Mouse (Mus musculus) neural tube, embryonic 12.5 days (tissue): ENCODE measurements around the gene Ston1. TPM values are rescaled to one million over a fixed set of nuclear protein-coding genes. Genes with fewer than 3 reads are reported as not detected.

Source experiments
- ATAC-seq: fragments of 200-750 bp; cut with Nextera tagmentation; 2 replicates; pipeline ENCODE4 v1.8.0; 2017; ENCODE audit warnings: low read depth, mild to moderate bottlenecking, moderate TSS enrichment, moderate library complexity; ENCODE audit not compliant: low FRiP score
- H3K27ac ChIP-seq: fragments of 300-500 bp; sonication (generic); 2 replicates; pipeline ENCODE4 v1.5.1; 2016
- H3K27me3 ChIP-seq: fragments of 300-500 bp; sonication (generic); replicated peaks from 2 replicates; pipeline ENCODE4 v1.6.1; 2016; ENCODE audit warnings: mild to moderate bottlenecking
- H3K36me3 ChIP-seq: fragments of 300-500 bp; sonication (generic); 2 replicates; pipeline ENCODE4 v1.6.1; 2016; ENCODE audit warnings: mild to moderate bottlenecking
- H3K4me1 ChIP-seq: fragments of 300-500 bp; sonication (generic); 2 replicates; pipeline ENCODE4 v1.6.1; 2016
- H3K4me2 ChIP-seq: fragments of 300-500 bp; sonication (generic); replicated peaks from 2 replicates; pipeline ENCODE4 v1.6.1; 2016; ENCODE audit warnings: mild to moderate bottlenecking
- H3K4me3 ChIP-seq: fragments of 300-500 bp; sonication (generic); 2 replicates; pipeline ENCODE4 v1.5.1; 2016
- H3K9ac ChIP-seq: fragments of 300-500 bp; sonication (generic); 2 replicates; pipeline ENCODE4 v1.6.1; 2016; ENCODE audit warnings: mild to moderate bottlenecking
- H3K9me3 ChIP-seq: fragments of 300-500 bp; sonication (generic); 2 replicates; pipeline ENCODE4 v1.6.1; 2016; ENCODE audit warnings: mild to moderate bottlenecking
- WGBS: fragments of 180-500 bp; shearing (Covaris S2); methylation state at CpG from one replicate; pipeline ENCODE4 v1.1.7; 2016; 5-methylcytosine and 5-hydroxymethylcytosine counted together
- polyA plus RNA-seq: library from polyadenylated mRNA; unstranded; fragments of >200 nt; fragmentation: Nextera tagmentation; extraction: Ambion mirVana; gene quantifications from 2 replicates; pipeline ENCODE4 v1.2.1, GENCODE M21; 2016

Gene Ston1
- polyA plus RNA-seq: 2.4 and 2.6 TPM in 2 replicates

DNA sequence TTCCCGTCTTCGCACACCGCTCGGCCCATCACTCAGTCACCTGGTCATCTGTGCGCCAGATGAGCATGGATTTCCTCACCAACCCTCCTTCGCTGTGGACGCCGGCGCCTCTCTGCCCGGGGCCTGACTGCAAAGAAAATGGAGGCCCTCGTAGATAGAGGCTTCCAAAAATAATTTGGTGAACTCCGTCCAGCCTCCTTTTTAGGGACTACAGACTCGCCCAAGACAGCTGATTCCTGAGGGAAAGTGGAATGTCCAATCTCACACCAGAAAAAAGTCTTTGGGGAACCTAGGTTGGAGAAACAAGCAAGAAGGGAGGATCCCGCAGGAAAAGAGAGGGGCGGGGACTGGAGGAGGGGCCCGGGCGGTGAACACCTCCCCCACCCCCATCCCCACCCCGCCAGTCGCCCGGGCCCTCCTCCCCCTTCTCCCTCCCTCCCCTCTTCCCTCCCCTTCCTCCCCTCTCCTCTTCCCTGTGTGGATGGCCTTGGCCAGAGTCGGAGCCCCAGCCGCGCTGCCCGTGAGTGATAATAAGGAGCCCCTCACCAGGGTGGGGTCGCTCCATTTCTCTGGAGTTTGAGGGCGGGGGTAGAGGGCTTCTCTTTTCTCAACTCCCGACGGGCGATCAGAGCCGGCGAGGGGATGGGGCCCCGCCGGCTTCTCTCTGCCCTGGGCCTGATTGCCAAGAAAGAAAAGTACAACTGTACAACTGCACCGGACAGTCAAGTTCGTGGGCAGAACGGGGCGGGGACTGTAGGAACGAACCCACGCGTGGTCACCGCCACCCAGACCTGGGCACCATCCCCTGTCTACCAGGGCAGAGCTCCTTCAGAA lies at the start of gene Ston1:
Gene Ston1, plus strand, starts transcription at position 463 of the 834 bp plus-strand sequence.
- H3K4me2 ChIP-seq: peak within 1 kb of the TSS; percentile 73
- H3K4me1 ChIP-seq: peaks cover 10% of the 10 kb centered on the region
- no peaks in the 10 kb centered on the region for H3K9me3 ChIP-seq
- peak within 1 kb of the TSS; percentile 68 for H3K9ac ChIP-seq
- H3K36me3 ChIP-seq: no peaks in the 10 kb centered on the region
- no peak within 1 kb of the TSS; the same call in 1 of the 2 replicates for H3K27ac ChIP-seq
- no peaks in the 10 kb centered on the region for H3K27me3 ChIP-seq
- under 1% methylated on average over 39 of the region's 41 CpGs for WGBS
- H3K4me3 ChIP-seq: peak within 1 kb of the TSS; percentile 50
- peak; percentile 90 for ATAC-seq

DNA sequence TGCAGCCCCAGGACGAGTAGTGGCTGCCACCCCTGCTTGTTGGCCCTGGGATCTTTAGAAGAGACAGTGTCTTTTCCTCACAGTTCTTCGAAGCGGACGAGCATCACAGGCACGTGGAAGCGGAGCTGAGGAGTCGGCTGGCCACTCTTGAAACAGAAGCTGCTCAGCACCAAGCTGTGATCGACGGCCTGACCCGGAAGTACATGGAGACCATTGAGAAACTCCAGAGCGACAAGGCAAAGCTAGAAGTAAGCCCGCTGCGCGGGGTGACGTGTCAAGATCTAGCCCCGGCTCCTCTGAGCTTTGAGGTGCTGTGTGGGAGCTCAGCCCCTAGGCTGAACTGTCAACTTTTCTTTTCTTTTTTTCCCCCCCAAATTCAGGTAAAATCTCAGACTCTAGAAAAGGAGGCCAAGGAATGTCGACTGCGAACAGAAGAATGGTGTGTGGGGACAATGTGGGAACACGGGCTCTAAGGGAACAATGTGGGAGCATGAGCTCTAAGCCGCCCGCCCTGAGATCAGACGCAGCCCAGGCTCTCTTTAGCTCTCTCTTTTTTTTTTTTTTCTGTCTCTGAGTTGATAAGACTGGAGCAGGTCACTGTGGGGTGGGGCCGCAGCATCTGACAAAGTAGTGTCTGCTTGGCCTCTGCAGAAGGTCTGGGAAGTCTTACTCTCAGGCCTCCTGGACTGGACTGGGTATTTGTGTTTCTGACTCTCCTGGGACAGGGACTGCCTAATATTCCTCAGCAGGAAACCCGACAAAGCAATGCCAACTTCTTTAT lies 47.9 kb upstream of the Ston1 start:
- H3K4me3 ChIP-seq: no peak overlapping the region
- H3K27ac ChIP-seq: no peak overlapping the region
- peaks cover 32% of the 10 kb centered on the region for H3K36me3 ChIP-seq
- no peak for ATAC-seq
- H3K9ac ChIP-seq: no peak overlapping the region
- H3K9me3 ChIP-seq: no peaks in the 10 kb centered on the region
- H3K4me1 ChIP-seq: peaks cover 8% of the 10 kb centered on the region; the same call in 1 of the 2 replicates
- no peaks in the 10 kb centered on the region for H3K27me3 ChIP-seq
- no peak overlapping the region for H3K4me2 ChIP-seq
- WGBS: 90% methylated on average over 24 of the region's 24 CpGs

GRCm38 (mm10) chr17:88550351-88550750 lies 47.1 kb upstream of the Ston1 start:
- Histone ChIP-seq H3K36me3 (peaks cover 33% of the 10 kb centered on the region), H3K9me3 (no peaks in the 10 kb centered on the region)

DNA sequence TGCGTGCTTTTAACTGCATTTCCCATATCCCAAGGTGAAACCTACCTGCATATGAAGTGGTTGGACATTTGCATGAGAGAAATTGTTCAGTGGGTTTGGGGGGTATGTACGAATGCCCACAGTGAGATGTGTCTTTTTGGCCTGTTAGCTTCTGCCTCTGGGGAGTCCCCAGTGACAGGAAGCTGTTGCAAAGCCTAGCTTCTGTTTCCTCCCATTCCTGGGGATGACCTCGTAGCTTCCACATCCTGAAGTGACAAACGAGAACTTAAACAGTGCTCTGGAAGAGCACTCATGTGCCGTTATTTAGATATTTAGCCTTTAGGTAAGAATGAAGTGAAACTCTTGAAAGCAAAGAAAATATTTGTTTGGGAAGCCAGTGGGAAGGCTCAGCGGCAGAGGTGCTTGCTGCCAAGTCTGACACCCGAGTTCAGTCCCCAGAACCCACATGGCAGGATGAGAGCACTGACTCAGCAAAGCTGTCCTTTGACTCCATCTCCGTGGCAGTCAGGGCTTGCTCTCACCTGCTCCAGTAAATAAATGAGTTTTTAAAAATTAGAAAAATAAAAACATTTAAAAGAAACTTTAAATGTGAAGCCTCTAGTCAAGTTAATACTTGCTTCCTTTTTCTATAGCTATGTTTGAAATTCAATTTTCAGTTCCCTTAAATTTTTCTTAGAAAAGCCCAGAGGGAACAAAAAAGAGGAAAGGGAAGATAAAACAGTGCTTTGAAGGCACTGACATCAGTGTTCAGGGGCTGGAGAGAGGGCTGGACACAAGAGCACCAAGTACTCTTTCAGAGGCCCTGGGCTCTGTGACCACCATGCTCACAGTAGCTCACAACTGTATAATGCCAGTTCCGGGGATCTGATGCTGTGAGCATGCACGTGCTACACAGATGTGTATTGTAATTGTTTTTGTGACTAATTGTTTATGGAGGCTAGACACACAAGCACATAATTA lies 46.2 kb upstream of the Ston1 start:
- Histone ChIP-seq H3K36me3 (peaks cover 34% of the 10 kb centered on the region), H3K4me1 (peaks cover 8% of the 10 kb centered on the region; the same call in 1 of the 2 replicates)
- no peak for ATAC-seq

More at GRCm38 (mm10) chr17:88550351-88550750, 47.1 kb upstream of the Ston1 start:
- Histone ChIP-seq H3K9ac (no peak overlapping the region), H3K4me2 (no peak overlapping the region), H3K4me3 (no peak overlapping the region), H3K4me1 (peaks cover 8% of the 10 kb centered on the region; the same call in 1 of the 2 replicates), H3K27ac (no peak overlapping the region), H3K27me3 (no peaks in the 10 kb centered on the region)
- no peak for ATAC-seq
- 78% methylated on average over 5 of the region's 5 CpGs for WGBS

GRCm38 (mm10) chr17:88552556-88552955 lies 44.9 kb upstream of the Ston1 start:
- Histone ChIP-seq H3K4me3 (no peak overlapping the region), H3K27me3 (no peaks in the 10 kb centered on the region), H3K9ac (no peak overlapping the region), H3K36me3 (peaks cover 39% of the 10 kb centered on the region), H3K27ac (no peak overlapping the region), H3K9me3 (no peaks in the 10 kb centered on the region), H3K4me2 (no peak overlapping the region), H3K4me1 (peaks cover 8% of the 10 kb centered on the region; the same call in 1 of the 2 replicates)
- WGBS: 28% methylated on average over 6 of the region's 6 CpGs
- ATAC-seq: no peak

More for the DNA sequence above, 46.2 kb upstream of the Ston1 start:
- Histone ChIP-seq H3K4me3 (no peak overlapping the region), H3K4me2 (no peak overlapping the region), H3K27ac (no peak overlapping the region), H3K9ac (no peak overlapping the region), H3K9me3 (no peaks in the 10 kb centered on the region), H3K27me3 (no peaks in the 10 kb centered on the region)
- WGBS: 70% methylated on average over 10 of the region's 10 CpGs

GRCm38 (mm10) chr17:88553001-88553449 lies 44.5 kb upstream of the Ston1 start:
- Histone ChIP-seq H3K9ac (no peak overlapping the region), H3K36me3 (peaks cover 36% of the 10 kb centered on the region)

GRCm38 (mm10) chr17:88553473-88554087 lies 43.9 kb upstream of the Ston1 start:
- no peak overlapping the region for H3K9ac ChIP-seq
- no peak for ATAC-seq
- WGBS: 90% methylated on average over 11 of the region's 11 CpGs
- no peak overlapping the region for H3K4me2 ChIP-seq
- H3K4me3 ChIP-seq: no peak overlapping the region
- no peak overlapping the region for H3K27ac ChIP-seq
- H3K36me3 ChIP-seq: peaks cover 36% of the 10 kb centered on the region
- H3K4me1 ChIP-seq: peaks cover 8% of the 10 kb centered on the region; the same call in 1 of the 2 replicates
- H3K9me3 ChIP-seq: no peaks in the 10 kb centered on the region
- no peaks in the 10 kb centered on the region for H3K27me3 ChIP-seq

More at GRCm38 (mm10) chr17:88553001-88553449, 44.5 kb upstream of the Ston1 start:
- Histone ChIP-seq H3K9me3 (no peaks in the 10 kb centered on the region), H3K4me2 (no peak overlapping the region), H3K4me3 (no peak overlapping the region), H3K4me1 (peaks cover 8% of the 10 kb centered on the region; the same call in 1 of the 2 replicates), H3K27me3 (no peaks in the 10 kb centered on the region), H3K27ac (no peak overlapping the region)
- 49% methylated on average over 8 of the region's 8 CpGs for whole genome bisulfite sequencing
- peak; percentile 53 for ATAC-seq

GRCm38 (mm10) chr17:88556176-88556575 lies 41.3 kb upstream of the Ston1 start:
- Histone ChIP-seq H3K4me2 (no peak overlapping the region), H3K36me3 (peaks cover 26% of the 10 kb centered on the region; the same call in 1 of the 2 replicates), H3K9ac (no peak overlapping the region), H3K4me3 (no peak overlapping the region), H3K27me3 (no peaks in the 10 kb centered on the region), H3K27ac (no peak overlapping the region), H3K4me1 (peaks cover 8% of the 10 kb centered on the region; the same call in 1 of the 2 replicates), H3K9me3 (no peaks in the 10 kb centered on the region)
- WGBS: 88% methylated on average over 13 of the region's 13 CpGs
- ATAC-seq: no peak

DNA sequence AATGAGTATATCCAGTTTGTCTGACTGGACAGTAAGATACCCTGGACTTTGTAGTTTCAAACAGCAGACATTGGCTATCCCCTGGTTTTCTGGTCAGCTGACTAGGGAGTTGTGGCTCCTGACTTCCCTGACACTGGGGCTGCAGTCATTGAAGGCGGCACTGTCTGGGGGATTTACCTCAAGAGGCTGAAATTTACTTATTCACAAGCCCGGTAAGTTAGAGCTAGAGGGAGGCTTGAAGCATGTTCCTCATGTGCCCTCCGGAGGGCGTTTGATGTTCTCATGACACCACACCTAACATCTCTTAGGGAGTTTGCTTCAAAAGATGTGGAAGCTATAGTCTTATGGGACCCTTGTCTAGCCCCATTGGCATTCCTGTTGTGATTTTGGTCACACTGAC lies 40.8 kb upstream of the Ston1 start:
- Histone ChIP-seq H3K4me3 (no peak overlapping the region), H3K27me3 (no peaks in the 10 kb centered on the region), H3K4me2 (no peak overlapping the region), H3K9me3 (no peaks in the 10 kb centered on the region), H3K27ac (no peak overlapping the region), H3K9ac (no peak overlapping the region), H3K4me1 (peaks cover 8% of the 10 kb centered on the region; the same call in 1 of the 2 replicates), H3K36me3 (peaks cover 29% of the 10 kb centered on the region)
- ATAC-seq: no peak
- WGBS: 90% methylated on average over 4 of the region's 4 CpGs

DNA sequence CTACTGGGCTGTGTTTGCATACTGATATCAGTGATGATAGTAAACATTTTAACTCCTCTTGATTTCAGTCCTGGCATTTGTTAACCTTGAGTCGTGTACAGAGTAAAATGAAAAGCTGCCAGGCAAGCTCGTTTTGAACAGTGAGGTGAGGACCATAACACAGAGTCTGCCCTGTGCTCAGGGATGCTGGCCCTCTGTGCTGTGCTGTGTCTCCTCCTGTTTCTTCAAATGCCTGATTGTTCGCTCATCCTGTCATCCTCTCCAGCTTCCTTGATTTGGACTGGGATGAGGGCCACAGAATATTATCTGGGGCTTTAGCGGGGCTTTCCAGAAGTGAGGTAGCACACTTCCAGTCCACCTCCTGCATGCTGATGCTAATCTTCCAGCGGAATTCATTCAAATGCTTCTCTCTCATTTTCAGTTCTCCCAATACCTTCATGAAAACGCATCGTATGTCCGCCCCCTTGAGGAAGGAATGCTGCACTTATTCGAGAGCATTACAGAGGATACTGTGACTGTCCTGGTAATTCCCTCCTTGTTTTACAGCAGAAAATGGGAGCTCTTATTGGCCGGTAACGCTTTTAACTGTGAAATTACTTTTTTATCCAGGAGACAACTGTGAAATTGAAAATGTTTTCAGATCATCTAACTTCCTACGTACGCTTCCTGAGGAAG lies 39.2 kb upstream of the Ston1 start:
- Histone ChIP-seq H3K4me3 (no peak overlapping the region), H3K27me3 (no peaks in the 10 kb centered on the region), H3K9ac (no peak overlapping the region), H3K4me2 (no peak overlapping the region), H3K27ac (no peak overlapping the region), H3K36me3 (peaks cover 40% of the 10 kb centered on the region), H3K9me3 (no peaks in the 10 kb centered on the region), H3K4me1 (no peaks in the 10 kb centered on the region)
- peak; percentile 61; the same call in 1 of the 2 replicates for ATAC-seq
- WGBS: 34% methylated on average over 13 of the region's 13 CpGs
